Mouse (Mus musculus) lung, adult 2 months (tissue): ENCODE measurements around the gene Sdhc.

Experiments
- CTCF ChIP-seq: fragments of 200-500 bp; IDR thresholded peaks from 2 replicates; pipeline ENCODE4 v1.5.1; 2011; ENCODE audit warnings: mild to moderate bottlenecking, low read length, control low read depth; ENCODE audit not compliant: insufficient read depth
- POLR2A ChIP-seq: fragments of 200-500 bp; IDR thresholded peaks from 2 replicates; pipeline ENCODE4 v1.6.1; 2011; ENCODE audit warnings: low read depth, mild to moderate bottlenecking, control low read depth, low read length, borderline replicate concordance; ENCODE audit errors: extremely low read depth

DNA sequence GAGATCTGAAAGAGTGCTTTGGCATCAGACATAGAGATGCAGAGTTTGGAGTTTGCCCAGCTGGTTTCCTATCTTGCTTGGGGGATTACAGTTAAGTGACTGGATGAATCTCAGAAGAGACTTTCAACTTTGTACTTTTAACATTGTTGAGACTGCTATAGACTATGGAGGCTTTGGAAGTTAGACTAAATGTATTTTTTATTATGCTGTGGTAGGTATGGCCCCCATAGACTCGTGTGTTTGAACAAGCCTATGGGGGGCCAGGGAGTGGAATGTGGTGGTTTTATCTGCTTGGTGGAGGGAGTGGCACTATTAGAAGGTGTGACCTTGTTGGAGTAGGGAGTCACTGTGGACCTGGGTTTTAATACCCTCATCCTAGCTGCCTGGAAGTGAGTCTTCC is 49.1 kb upstream of the Sdhc start:
- TF ChIP-seq POLR2A = no peak
- no peak for TF ChIP-seq CTCF
